In the genomic region with DNA sequence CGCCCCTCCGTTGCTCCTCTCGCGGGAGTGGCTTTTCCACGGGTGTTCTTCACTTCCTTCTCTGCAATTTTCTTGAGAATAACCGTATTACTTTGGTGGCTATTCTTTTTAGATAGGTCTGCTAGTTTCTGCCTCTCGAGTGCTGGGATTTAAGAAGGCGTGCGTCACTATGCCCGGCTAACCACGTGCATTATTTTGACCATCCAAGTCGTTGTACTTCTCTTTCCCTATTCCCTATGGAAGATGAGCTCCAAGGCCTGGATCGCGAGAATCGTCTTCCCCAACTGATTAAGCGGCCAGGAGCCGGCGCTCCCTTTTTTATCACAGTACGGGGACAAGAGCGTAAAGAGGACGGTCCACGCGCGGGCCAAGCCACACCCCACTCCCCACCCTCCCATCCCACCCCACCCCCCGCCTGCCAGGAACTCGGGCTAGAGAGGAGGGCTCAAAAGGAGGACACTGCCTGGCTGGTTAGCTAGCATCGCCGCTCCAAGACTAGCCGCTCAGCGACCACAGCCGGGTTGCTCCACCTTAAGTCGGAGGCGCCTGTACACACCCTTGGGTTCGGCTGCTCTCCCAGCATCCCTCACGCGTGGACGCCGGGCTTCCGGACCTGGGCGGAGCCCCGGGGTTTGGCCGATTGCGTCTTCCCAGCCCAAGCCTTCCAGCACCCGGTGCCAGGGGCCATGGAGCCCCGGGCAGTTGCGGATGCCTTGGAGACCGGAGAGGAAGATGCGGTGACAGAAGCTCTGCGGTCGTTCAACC, we compare ENCODE assay signal across 8 mouse cellular contexts. TPM values are rescaled to one million over a fixed set of nuclear protein-coding genes. Genes with fewer than 3 reads are reported as not detected.
DNase-seq lines count a peak whose midpoint lies in the region; ATAC-seq and TF ChIP-seq lines count a peak whose summit lies in the region.

A gene (plus strand): TSS at position 173 of the 765 bp plus-strand sequence.

- H3K27ac ChIP-seq in MEL (ENCODE audit: control insufficient read depth, low read depth, low read length), result peak within 1 kb of the TSS; percentile 89
- peak within 1 kb of the TSS; percentile 82 for H3K27ac ChIP-seq in cerebellum, adult 2 months (ENCODE audit: insufficient read depth, low read length)
- peak within 1 kb of the TSS; percentile 92 for H3K27ac ChIP-seq in forebrain, postnatal 0 days (ENCODE audit: low read depth, low read length)
- peak within 1 kb of the TSS; percentile 89 for H3K27ac ChIP-seq in neural tube, embryonic 14.5 days (ENCODE audit: low read depth, low read length)

- H3K9ac ChIP-seq in MEL (ENCODE audit: control insufficient read depth, low read depth, low read length, poor library complexity, severe bottlenecking), result peak within 1 kb of the TSS; percentile 80
- peak within 1 kb of the TSS; percentile 87 for H3K9ac ChIP-seq in forebrain, postnatal 0 days
- H3K9ac ChIP-seq in neural tube, embryonic 14.5 days (replicated peaks; ENCODE audit: low read depth, low read length), result peak within 1 kb of the TSS; percentile 81

- TF ChIP-seq EP300 in MEL (IDR thresholded peaks at IDR 0.05; ENCODE audit: low read depth in 1 of 2, low read length in 2 of 2), result peak in 1 of 2 experiments; percentile 15; a peak in 1 of 4 replicates

- H3K4me3 ChIP-seq in MEL (ENCODE audit: control insufficient read depth in 1 of 2, insufficient read depth in 1 of 2, low read depth in 2 of 2, low read length in 2 of 2), result peak within 1 kb of the TSS; percentile 84 to 91
- peak within 1 kb of the TSS; percentile 86 for H3K4me3 ChIP-seq in cerebellum, adult 2 months (replicated peaks; ENCODE audit: insufficient read depth, low read depth, low read length)
- peak within 1 kb of the TSS; percentile 59 for H3K4me3 ChIP-seq in forebrain, postnatal 0 days (ENCODE audit: low read depth, low read length)
- peak within 1 kb of the TSS; percentile 67 for H3K4me3 ChIP-seq in neural tube, embryonic 14.5 days (ENCODE audit: low read depth, low read length)

- TF ChIP-seq RAD21 in MEL (IDR thresholded peaks at IDR 0.05; ENCODE audit: low read depth, low read length), result no peak

- TF ChIP-seq CTCF in MEL (IDR thresholded peaks at IDR 0.05 in 2 of 3, conservative IDR thresholded peaks at IDR 0.05 in 1 of 3; ENCODE audit: control insufficient read depth in 1 of 3, insufficient read depth in 1 of 3, low read depth in 2 of 3, low read length in 3 of 3, poor library complexity in 1 of 3, severe bottlenecking in 1 of 3), result no peak
- TF ChIP-seq CTCF in cerebellum, adult 2 months (IDR thresholded peaks at IDR 0.05; ENCODE audit: borderline replicate concordance, insufficient read depth, low read depth, low read length), result no peak
- no peak for TF ChIP-seq CTCF in forebrain, postnatal 0 days (IDR thresholded peaks at IDR 0.05; ENCODE audit: low read depth)

- peaks cover 3 to 19% of the 10 kb centered on the region in 2 experiments; a peak in 3 of 4 replicates for H3K4me1 ChIP-seq in MEL (ENCODE audit: control insufficient read depth in 1 of 2, insufficient read depth in 2 of 2, low read length in 2 of 2)
- H3K4me1 ChIP-seq in cerebellum, adult 2 months (ENCODE audit: control insufficient read depth, insufficient read depth, low read length), result peaks cover 28% of the 10 kb centered on the region
- peaks cover 21% of the 10 kb centered on the region for H3K4me1 ChIP-seq in forebrain, postnatal 0 days (ENCODE audit: insufficient read depth)
- H3K4me1 ChIP-seq in neural tube, embryonic 14.5 days (ENCODE audit: control insufficient read depth, insufficient read depth, low read length), result peaks cover 21% of the 10 kb centered on the region

- H3K9me3 ChIP-seq in MEL (replicated peaks; ENCODE audit: insufficient read depth, low read length), result no peaks in the 10 kb centered on the region
- no peaks in the 10 kb centered on the region for H3K9me3 ChIP-seq in forebrain, postnatal 0 days (ENCODE audit: low read length)
- H3K9me3 ChIP-seq in neural tube, embryonic 14.5 days (ENCODE audit: control insufficient read depth, low read length), result no peaks in the 10 kb centered on the region

- peaks cover 37% of the 10 kb centered on the region for H3K79me2 ChIP-seq in MEL (ENCODE audit: control insufficient read depth, insufficient read depth, low read length, poor library complexity)

- WGBS in cerebellum, adult 2 months, result under 1% methylated on average over 50 of the region's 50 CpGs
- 1% methylated on average over 50 of the region's 50 CpGs for whole genome bisulfite sequencing in forebrain, postnatal 0 days
- WGBS in neural tube, embryonic 14.5 days, result under 1% methylated on average over 49 of the region's 50 CpGs

- peak in 1 of 2 experiments; percentile 79 for TF ChIP-seq POLR2A in MEL (IDR thresholded peaks at IDR 0.05; ENCODE audit: control insufficient read depth in 1 of 2, insufficient read depth in 1 of 2, low read depth in 1 of 2, low read length in 2 of 2, poor library complexity in 1 of 2)
- TF ChIP-seq POLR2A in cerebellum, adult 2 months (IDR thresholded peaks at IDR 0.05; ENCODE audit: borderline replicate concordance, insufficient read depth, low read length), result peak; percentile 68; the same call in 1 of the 2 replicates

- peak; percentile 90 for DNase-seq in MEL (ENCODE audit: low read depth, low spot score)
- DNase-seq in cerebellum, adult 2 months, result peak; percentile 90
- peak; percentile 79 for DNase-seq in forebrain, postnatal 0 days
- DNase-seq in heart, postnatal 36 days, result peak; percentile 90 to 94
- peak; percentile 84 to 91 for DNase-seq in layer of hippocampus, adult 18-20 months (ENCODE audit: low spot score in 2 of 2)
- peak; percentile 94 to 96 for DNase-seq in lung, adult 18-20 months
- DNase-seq in testis, postnatal 10 days (ENCODE audit: low spot score), result peak; percentile 89

- no peaks in the 10 kb centered on the region for H3K27me3 ChIP-seq in MEL (ENCODE audit: control insufficient read depth in 1 of 2, insufficient read depth in 2 of 2, low read length in 2 of 2)
- H3K27me3 ChIP-seq in cerebellum, adult 2 months (ENCODE audit: control insufficient read depth, insufficient read depth, low read length), result no peaks in the 10 kb centered on the region
- no peaks in the 10 kb centered on the region for H3K27me3 ChIP-seq in forebrain, postnatal 0 days (ENCODE audit: insufficient read depth, low read length)
- no peaks in the 10 kb centered on the region for H3K27me3 ChIP-seq in neural tube, embryonic 14.5 days (ENCODE audit: control insufficient read depth, insufficient read depth, low read length)

- H3K4me2 ChIP-seq in forebrain, postnatal 0 days (ENCODE audit: low read depth), result peak within 1 kb of the TSS; percentile 80
- H3K4me2 ChIP-seq in neural tube, embryonic 14.5 days (ENCODE audit: low read depth, low read length), result peak within 1 kb of the TSS; percentile 97

- ATAC-seq in forebrain, postnatal 0 days, result peak; percentile 77
- ATAC-seq in neural tube, embryonic 14.5 days (ENCODE audit: low read depth), result peak; percentile 82

- peaks cover 2 to 8% of the 10 kb centered on the region in 2 experiments for H3K36me3 ChIP-seq in MEL (ENCODE audit: control insufficient read depth in 1 of 2, insufficient read depth in 2 of 2, low read length in 2 of 2)
- H3K36me3 ChIP-seq in forebrain, postnatal 0 days (ENCODE audit: insufficient read depth), result peaks cover 56% of the 10 kb centered on the region
- H3K36me3 ChIP-seq in neural tube, embryonic 14.5 days (ENCODE audit: control insufficient read depth, insufficient read depth, low read length), result peaks cover 45% of the 10 kb centered on the region

- intact Hi-C loops in heart, postnatal 36 days (cut with DNase I), result loop anchor here (1.0 to 5.0 kb wide), 3 partner anchors 25 to 335 kb away; a partner anchor contains a TSS

TF ChIP-seq in MEL, 35 proteins besides CTCF, POLR2A, EP300 and RAD21 (continues in another document):
- peak; percentile 46; the same call in 1 of the 2 replicates for TF ChIP-seq POLR2AphosphoS2 (IDR thresholded peaks at IDR 0.05; ENCODE audit: low read length)
- TF ChIP-seq MEF2A (IDR thresholded peaks at IDR 0.05; ENCODE audit: extremely low read depth, insufficient replicate concordance, low read depth, low read length, poor library complexity, severe bottlenecking), result no peak
- no peak; the same call in 1 of the 2 replicates for TF ChIP-seq KAT2A (conservative IDR thresholded peaks at IDR 0.05; ENCODE audit: low read depth, low read length)
- TF ChIP-seq MAFK (IDR thresholded peaks at IDR 0.05; ENCODE audit: borderline replicate concordance, low read depth, low read length), result no peak
- no peak for TF ChIP-seq ZC3H11A (IDR thresholded peaks at IDR 0.05; ENCODE audit: low read depth, low read length)
- no peak for TF ChIP-seq GATA1 (IDR thresholded peaks at IDR 0.05; ENCODE audit: low read depth, low read length)
- TF ChIP-seq BHLHE40 (IDR thresholded peaks at IDR 0.05; ENCODE audit: borderline replicate concordance, low read depth, low read length), result no peak
- TF ChIP-seq USF2 (IDR thresholded peaks at IDR 0.05; ENCODE audit: borderline replicate concordance in 1 of 2, insufficient read depth in 1 of 2, low read depth in 1 of 2, low read length in 2 of 2), result no peak
- peak; percentile 93 for TF ChIP-seq SIN3A (IDR thresholded peaks at IDR 0.05; ENCODE audit: low read length)
- 0 out of 2 replicates have a peak, but pooled peaks have one; percentile 43 for TF ChIP-seq MAZ (IDR thresholded peaks at IDR 0.05; ENCODE audit: low read depth, low read length)
- peak; percentile 72 for TF ChIP-seq NELFE (IDR thresholded peaks at IDR 0.05; ENCODE audit: low read depth, low read length)
- TF ChIP-seq TCF12 (IDR thresholded peaks at IDR 0.05; ENCODE audit: low read depth, low read length), result peak; percentile 52; the same call in 1 of the 2 replicates
- no peak for TF ChIP-seq ZMIZ1 (IDR thresholded peaks at IDR 0.05; ENCODE audit: low read depth, low read length)
- TF ChIP-seq ZKSCAN1 (IDR thresholded peaks at IDR 0.05; ENCODE audit: low read depth, low read length), result no peak
- no peak for TF ChIP-seq JUND (IDR thresholded peaks at IDR 0.05; ENCODE audit: low read depth, low read length)
- TF ChIP-seq POLR2AphosphoS5 (IDR thresholded peaks at IDR 0.05; ENCODE audit: borderline replicate concordance, low read depth, low read length), result no peak
- TF ChIP-seq ZNF384 (IDR thresholded peaks at IDR 0.05; ENCODE audit: low read depth, low read length), result no peak
- TF ChIP-seq RCOR1 (IDR thresholded peaks at IDR 0.05; ENCODE audit: low read depth, low read length), result no peak

RNA-seq across cellular contexts. Expression of the gene that starts here (rescaled TPM):
- total RNA-seq in MEL (2012; rRNA removed), result 44.5 and 52.3 TPM in 2 replicates
- 10 to 100 TPM in 1 of 2 experiments, not detected in 1; 63.4 TPM for polyA plus RNA-seq in MEL (2012; ENCODE audit: insufficient read depth in 1 of 2, insufficient read length in 2 of 2, low read depth in 1 of 2, low replicate concordance in 2 of 2, missing spikeins in 1 of 2)
- 71.1 and 74.7 TPM in 2 replicates for polyA plus RNA-seq in cerebellum, adult 2 months (2012; rRNA removed)
- 98.8 and 123 TPM in 2 replicates for total RNA-seq in forebrain, postnatal 0 days (2014; rRNA removed)
- 79.5 and 91.8 TPM in 2 replicates for polyA plus RNA-seq in forebrain, postnatal 0 days (2015; fragmentation: Nextera tagmentation; extraction: Ambion mirVana)
- total RNA-seq in heart, postnatal 36 days (2021), result 10 to 100 TPM; 19.8 to 22.4 TPM
- 10 to 100 TPM; 68.9 to 73.1 TPM for total RNA-seq in layer of hippocampus, adult 18-20 months (2021)
- polyA plus RNA-seq in neural tube, embryonic 14.5 days (2014; fragmentation: Nextera tagmentation; extraction: Ambion mirVana), result 89.4 and 101 TPM in 2 replicates

Comparison
In these comparisons a context has a peak if more than half of its experiments do, and no peak if none do; other contexts are left out.
1. Peak in every context shown above with its lines: DNase-seq, ATAC-seq, H3K4me3 ChIP-seq and H3K27ac ChIP-seq.